Mouse (Mus musculus) neural tube, embryonic 14.5 days (tissue): ENCODE data around the gene Mapk10. TPM values are rescaled to one million over a fixed set of nuclear protein-coding genes. Genes with fewer than 3 reads are reported as not detected.

ENCODE experiments used
- ATAC-seq: fragments of 200-750 bp; cut with Nextera tagmentation; 2 replicates; pipeline ENCODE4 v1.8.0; 2017; ENCODE audit warnings: low read depth, mild to moderate bottlenecking, moderate TSS enrichment, moderate library complexity
- H3K27ac ChIP-seq: fragments of 300-500 bp; sonication (generic); 2 replicates; pipeline ENCODE4 v1.5.1; 2014; ENCODE audit warnings: low read depth, mild to moderate bottlenecking, control low read depth, low read length, moderate library complexity, mixed read lengths
- H3K27me3 ChIP-seq: fragments of 300-500 bp; sonication (generic); 2 replicates; pipeline ENCODE4 v1.6.1; 2014; ENCODE audit warnings: low read length; ENCODE audit not compliant: control insufficient read depth, insufficient read depth
- H3K36me3 ChIP-seq: fragments of 300-500 bp; sonication (generic); 2 replicates; pipeline ENCODE4 v1.6.1; 2014; ENCODE audit warnings: low read length, mixed read lengths; ENCODE audit not compliant: control insufficient read depth, insufficient read depth
- H3K4me1 ChIP-seq: fragments of 300-500 bp; sonication (generic); 2 replicates; pipeline ENCODE4 v1.6.1; 2014; ENCODE audit warnings: low read length; ENCODE audit not compliant: control insufficient read depth, insufficient read depth
- H3K4me2 ChIP-seq: fragments of 300-500 bp; sonication (generic); 2 replicates; pipeline ENCODE4 v1.6.1; 2014; ENCODE audit warnings: mild to moderate bottlenecking, low read depth, low read length, control low read depth
- H3K4me3 ChIP-seq: fragments of 300-500 bp; sonication (generic); 2 replicates; pipeline ENCODE4 v1.5.1; 2014; ENCODE audit warnings: low read depth, low read length, control low read depth, mixed read lengths
- H3K9ac ChIP-seq: fragments of 300-500 bp; sonication (generic); replicated peaks from 2 replicates; pipeline ENCODE4 v1.6.1; 2014; ENCODE audit warnings: low read depth, mild to moderate bottlenecking, control low read depth, low read length, mixed read lengths
- H3K9me3 ChIP-seq: fragments of 300-500 bp; sonication (generic); 2 replicates; pipeline ENCODE4 v1.6.1; 2016; ENCODE audit warnings: low read length; ENCODE audit not compliant: control insufficient read depth
- WGBS: fragments of 180-500 bp; shearing (Covaris S2); extraction: QIAGEN DNeasy Blood & Tissue Kit; methylation state at CpG from one replicate; pipeline ENCODE4 v1.1.7; 2014; 5-methylcytosine and 5-hydroxymethylcytosine counted together
- polyA plus RNA-seq: library from polyadenylated mRNA; unstranded; fragments of >200 nt; fragmentation: Nextera tagmentation; extraction: Ambion mirVana; gene quantifications from 2 replicates; pipeline ENCODE4 v1.2.1, GENCODE M21; 2014

The Mapk10 gene
- polyA plus RNA-seq, 1 experiment from 2014 or later, result 115 TPM

DNA sequence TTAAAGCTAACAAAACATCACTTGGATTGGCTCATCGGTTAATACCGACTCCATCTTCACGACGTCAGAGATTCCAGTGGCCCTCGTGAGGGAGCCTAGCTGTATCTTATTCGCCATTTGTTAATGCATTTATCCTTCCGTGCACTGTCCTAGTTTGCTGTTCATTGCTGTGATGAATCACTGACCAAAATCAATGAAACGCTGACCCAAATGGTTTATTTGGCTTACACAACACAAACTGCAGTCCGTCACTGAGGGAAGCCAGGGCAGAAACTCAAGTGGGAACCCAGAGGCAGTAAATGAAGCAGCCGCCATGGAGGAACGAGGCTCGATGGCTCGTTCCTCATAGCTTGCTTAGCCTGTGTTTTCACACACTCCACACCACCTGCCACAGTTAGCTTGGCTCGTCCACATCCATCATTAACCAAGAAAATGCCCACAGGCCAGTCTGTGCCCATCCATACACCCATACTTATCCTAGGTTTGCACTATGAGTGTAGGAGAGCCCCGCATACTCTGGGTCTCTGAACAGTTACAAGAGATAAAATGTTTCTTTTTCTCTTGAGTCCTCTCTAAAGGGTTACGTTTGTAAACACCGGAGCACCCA lies 140.0 kb downstream of the Mapk10 start:
- Histone ChIP-seq H3K27ac (no peak overlapping the region), H3K9ac (no peak overlapping the region), H3K9me3 (no peaks in the 10 kb centered on the region), H3K4me1 (peaks cover 10% of the 10 kb centered on the region; the same call in 1 of the 2 replicates), H3K36me3 (no peaks in the 10 kb centered on the region), H3K4me2 (no peak overlapping the region), H3K4me3 (no peak overlapping the region), H3K27me3 (no peaks in the 10 kb centered on the region)
- ATAC-seq, result no peak
- 67% methylated on average over 17 of the region's 17 CpGs for WGBS

DNA sequence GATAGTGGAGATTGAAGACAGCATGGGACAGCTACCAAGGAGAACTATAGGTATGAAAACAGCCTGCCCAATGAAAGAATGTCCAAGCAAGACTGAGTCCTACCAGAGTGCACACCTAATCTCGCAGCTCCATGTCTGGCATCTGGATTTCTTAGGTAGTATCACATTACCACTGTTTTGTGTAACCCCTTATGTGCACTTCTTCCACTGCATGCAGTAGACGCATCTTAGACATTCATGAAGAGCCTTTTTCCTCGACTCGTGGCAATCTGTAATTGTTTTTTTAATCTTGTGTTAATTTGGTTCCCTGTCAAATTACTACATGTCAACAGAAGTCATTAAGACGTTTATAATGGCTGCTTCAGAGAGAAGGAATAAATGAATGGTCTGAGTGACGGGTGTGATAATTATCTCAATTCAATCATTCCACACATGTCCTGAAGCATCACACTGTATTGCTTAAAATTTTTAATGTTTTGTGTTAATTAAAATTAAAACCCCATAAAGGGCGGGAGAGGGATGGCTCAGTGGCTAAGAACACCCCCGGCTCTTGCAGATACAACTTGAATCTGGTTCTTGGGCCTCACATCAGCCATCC lies 160.7 kb downstream of the Mapk10 start:
- H3K4me1 ChIP-seq, result no peaks in the 10 kb centered on the region
- H3K27me3 ChIP-seq, result no peaks in the 10 kb centered on the region
- no peak overlapping the region for H3K9ac ChIP-seq
- 69% methylated on average over 8 of the region's 8 CpGs for WGBS
- no peak overlapping the region for H3K4me2 ChIP-seq
- H3K36me3 ChIP-seq, result no peaks in the 10 kb centered on the region
- H3K9me3 ChIP-seq, result no peaks in the 10 kb centered on the region
- ATAC-seq, result no peak
- no peak overlapping the region for H3K27ac ChIP-seq
- no peak overlapping the region for H3K4me3 ChIP-seq

DNA sequence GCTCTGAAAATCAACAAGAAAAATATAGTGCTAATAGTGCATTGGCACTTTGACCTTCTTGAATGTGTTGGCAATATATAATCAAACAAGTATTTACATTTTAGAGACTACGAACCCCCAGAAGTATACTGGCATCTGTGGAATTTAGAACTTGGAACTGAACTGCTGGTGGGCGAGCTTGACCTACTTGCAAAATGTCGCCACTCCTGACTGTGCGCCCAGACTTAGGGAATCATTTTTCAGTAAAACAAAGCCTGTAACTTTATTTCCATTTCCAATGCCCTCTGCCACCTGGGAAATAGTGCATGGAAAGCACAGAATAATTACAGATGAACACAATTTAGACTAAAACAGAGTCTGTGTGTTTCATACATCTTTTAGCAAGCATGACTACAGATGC lies 163.1 kb downstream of the Mapk10 start:
- Histone ChIP-seq H3K9ac (no peak overlapping the region), H3K4me1 (no peaks in the 10 kb centered on the region), H3K36me3 (no peaks in the 10 kb centered on the region), H3K9me3 (no peaks in the 10 kb centered on the region), H3K4me3 (no peak overlapping the region), H3K27me3 (no peaks in the 10 kb centered on the region), H3K4me2 (no peak overlapping the region), H3K27ac (no peak overlapping the region)
- WGBS, result 91% methylated on average over 4 of the region's 4 CpGs
- ATAC-seq, result no peak

DNA sequence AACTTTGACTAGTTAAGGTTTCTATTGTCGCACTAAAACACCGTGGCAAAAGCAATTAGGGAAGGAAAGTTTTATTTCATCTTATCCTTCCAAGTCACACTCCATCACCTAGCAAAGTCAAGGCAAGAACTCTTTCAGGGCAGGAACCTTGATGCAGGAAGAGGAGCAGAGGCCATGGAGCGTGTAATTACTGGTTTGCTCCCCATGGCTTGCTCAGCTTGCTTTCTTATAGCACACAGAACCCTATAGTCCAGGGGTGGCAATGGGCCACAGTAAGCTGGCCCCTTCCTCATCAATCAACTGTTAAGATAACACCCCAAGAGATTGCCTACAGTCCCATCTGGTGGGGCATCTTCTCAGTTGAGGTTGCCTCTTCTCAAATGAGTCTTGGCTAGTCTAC lies 173.4 kb downstream of the Mapk10 start:
- H3K27ac ChIP-seq, result no peak overlapping the region
- H3K4me1 ChIP-seq, result no peaks in the 10 kb centered on the region
- H3K27me3 ChIP-seq, result no peaks in the 10 kb centered on the region
- no peak overlapping the region for H3K4me2 ChIP-seq
- 94% methylated on average over 3 of the region's 3 CpGs for WGBS
- ATAC-seq, result no peak
- H3K9me3 ChIP-seq, result no peaks in the 10 kb centered on the region
- no peak overlapping the region for H3K4me3 ChIP-seq
- no peaks in the 10 kb centered on the region for H3K36me3 ChIP-seq
- no peak overlapping the region for H3K9ac ChIP-seq

DNA sequence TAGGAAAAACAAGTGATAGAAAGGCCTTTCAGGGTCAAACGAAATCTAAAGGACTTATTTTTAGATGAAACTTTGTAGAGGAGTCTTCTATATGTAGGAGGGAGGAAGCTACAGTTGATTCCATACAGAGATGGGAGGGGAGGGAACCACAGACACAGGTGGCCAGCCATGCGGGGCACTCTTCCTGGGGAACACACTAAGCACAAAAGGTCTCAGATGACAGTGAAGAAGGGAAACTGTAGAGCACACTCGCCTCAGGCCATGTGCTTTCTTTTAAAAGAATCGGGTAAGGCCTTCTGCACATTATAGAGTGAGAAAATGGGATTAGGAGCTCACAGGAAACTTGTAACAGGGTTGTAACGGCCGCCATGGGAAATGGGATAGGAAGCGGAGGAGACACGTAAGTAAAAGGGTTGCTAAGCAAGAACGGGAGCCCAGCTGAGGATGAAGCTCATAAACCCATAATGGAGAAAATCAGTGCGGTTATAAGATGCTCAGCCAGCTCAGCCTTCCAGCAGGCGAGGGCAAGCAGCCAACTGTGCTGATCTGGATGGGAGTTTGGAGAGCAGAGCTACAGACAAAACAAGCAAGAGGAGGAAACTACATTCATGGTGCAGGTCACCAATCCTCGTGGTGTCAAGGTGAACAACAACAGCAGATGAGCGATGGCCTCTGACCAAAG lies 182.1 kb downstream of the Mapk10 start:
- Histone ChIP-seq H3K9me3 (no peaks in the 10 kb centered on the region), H3K36me3 (no peaks in the 10 kb centered on the region), H3K9ac (no peak overlapping the region), H3K27ac (peak overlapping the region; percentile 31; the same call in 1 of the 2 replicates), H3K4me2 (no peak overlapping the region), H3K4me1 (peaks cover 4% of the 10 kb centered on the region), H3K27me3 (no peaks in the 10 kb centered on the region), H3K4me3 (no peak overlapping the region)
- WGBS, result 44% methylated on average over 13 of the region's 13 CpGs
- peak; percentile 70; the same call in 1 of the 2 replicates for ATAC-seq

DNA sequence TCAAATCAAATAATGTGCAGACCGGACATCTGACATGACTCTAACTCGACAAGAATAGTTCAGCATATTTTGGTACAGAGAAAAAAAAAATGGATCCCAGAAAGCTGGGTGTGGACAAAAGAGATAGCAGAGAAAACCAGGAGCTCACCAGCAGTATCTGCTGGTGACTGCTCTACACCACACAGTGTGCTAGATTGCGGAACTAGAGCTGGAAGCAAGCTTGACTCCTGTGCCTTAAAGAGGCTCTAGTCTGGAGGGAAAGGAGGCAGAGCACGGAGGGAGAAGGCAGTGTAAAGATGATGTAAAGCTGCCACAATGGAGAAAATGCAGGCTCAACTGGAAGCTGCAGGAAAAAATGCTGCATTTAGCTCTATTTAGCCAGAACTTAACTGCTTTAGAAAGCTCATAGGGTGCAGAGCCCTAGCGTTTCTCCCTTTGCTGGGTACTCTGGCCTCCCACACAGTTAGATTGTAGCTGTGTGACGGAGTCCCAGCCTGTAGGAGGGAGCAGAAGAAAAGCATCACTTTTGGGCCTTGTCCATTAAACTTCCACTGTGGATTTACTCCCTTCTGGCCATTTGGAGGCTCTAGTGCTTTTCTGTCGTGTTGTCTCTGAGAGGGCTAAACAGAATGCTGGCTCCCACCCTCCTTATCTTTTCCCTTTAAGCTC lies 188.5 kb downstream of the Mapk10 start:
- H3K4me3 ChIP-seq, result no peak overlapping the region
- H3K36me3 ChIP-seq, result no peaks in the 10 kb centered on the region
- H3K27me3 ChIP-seq, result no peaks in the 10 kb centered on the region
- 65% methylated on average over 7 of the region's 7 CpGs for WGBS
- no peak overlapping the region for H3K4me2 ChIP-seq
- 0 out of 2 replicates have a peak overlapping the region, but pooled peaks have one; percentile 34 for H3K27ac ChIP-seq
- H3K9ac ChIP-seq, result no peak overlapping the region
- H3K9me3 ChIP-seq, result no peaks in the 10 kb centered on the region
- peaks cover 4% of the 10 kb centered on the region; the same call in 1 of the 2 replicates for H3K4me1 ChIP-seq
- no peak for ATAC-seq

GRCm38 (mm10) chr5:103021479-103021878 lies 189.7 kb downstream of the Mapk10 start:
- Histone ChIP-seq H3K27me3 (no peaks in the 10 kb centered on the region), H3K36me3 (no peaks in the 10 kb centered on the region), H3K4me1 (peaks cover 4% of the 10 kb centered on the region; the same call in 1 of the 2 replicates), H3K9ac (no peak overlapping the region), H3K27ac (peak overlapping the region; percentile 1; the same call in 1 of the 2 replicates), H3K9me3 (no peaks in the 10 kb centered on the region), H3K4me3 (no peak overlapping the region), H3K4me2 (no peak overlapping the region)
- ATAC-seq, result no peak
- WGBS, result 67% methylated on average over 8 of the region's 8 CpGs

- no peaks in the 10 kb centered on the region for H3K9me3 ChIP-seq
- H3K9ac ChIP-seq, result no peak overlapping the region
- H3K4me2 ChIP-seq, result no peak overlapping the region
- no peaks in the 10 kb centered on the region for H3K27me3 ChIP-seq
- H3K4me3 ChIP-seq, result no peak overlapping the region
- WGBS, result 14% methylated on average over 3 of the region's 3 CpGs
- ATAC-seq, result peak; percentile 72
- H3K27ac ChIP-seq, result no peak overlapping the region
- peaks cover 4% of the 10 kb centered on the region; the same call in 1 of the 2 replicates for H3K4me1 ChIP-seq
- no peaks in the 10 kb centered on the region for H3K36me3 ChIP-seq
Measured at GRCm38 (mm10) chr5:103020954-103021353, 190.2 kb downstream of the Mapk10 start.
